ENCODE assay signal across 10 mouse cellular contexts in the genomic region with DNA sequence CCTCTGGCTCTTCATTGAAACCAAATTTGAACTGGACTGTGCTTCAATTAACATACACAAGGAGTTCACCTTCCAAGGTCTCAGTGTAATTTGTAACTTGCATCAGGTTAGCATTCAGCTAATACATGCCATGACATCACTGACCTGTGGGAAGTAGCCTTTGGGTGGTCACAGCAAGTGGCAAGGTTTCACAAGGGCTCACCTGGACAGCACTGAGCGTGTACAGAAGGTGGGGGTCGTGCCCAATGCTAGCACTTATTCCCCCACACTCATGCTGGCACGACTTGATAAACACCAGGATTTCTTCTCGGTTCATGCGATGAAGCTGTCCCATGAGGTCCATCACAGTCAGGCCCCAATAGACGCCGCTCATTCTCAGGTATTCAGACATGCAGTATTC. TPM values are rescaled to one million over a fixed set of nuclear protein-coding genes. Genes with fewer than 3 reads are reported as not detected.
A peak's percentile ranks its signal among the peaks of the same experiment; 100 is the strongest.
DNase-seq lines count a peak whose midpoint lies in the region; ATAC-seq and TF ChIP-seq lines count a peak whose summit lies in the region.
"Had no signal": no experiment of that assay in that cellular context is flagged by ENCODE, and none has a peak within 500 bp of the region (broad histone marks: within the 10 kb centered on the region; RNA-seq: fewer than 3 reads in every experiment).

No protein-coding gene starts in this region.

- no peak for TF ChIP-seq CTCF in liver, embryonic 14.5 days (IDR thresholded peaks at IDR 0.05; ENCODE audit: low read depth)

- no peaks in the 10 kb centered on the region for H3K9me3 ChIP-seq in erythroblast, embryonic 14.5 days (ENCODE audit: control insufficient read depth, low read length)
- no peaks in the 10 kb centered on the region for H3K9me3 ChIP-seq in forebrain, embryonic 13.5 days (replicated peaks)
- H3K9me3 ChIP-seq in liver, embryonic 14.5 days (ENCODE audit: control insufficient read depth, low read length), result no peaks in the 10 kb centered on the region

- H3K9ac ChIP-seq in forebrain, embryonic 13.5 days, result no peak overlapping the region
- H3K9ac ChIP-seq in liver, embryonic 14.5 days (replicated peaks), result peak overlapping the region; percentile 99

- 83% methylated on average over 7 of the region's 7 CpGs for WGBS in forebrain, embryonic 13.5 days
- 38% methylated on average over 7 of the region's 7 CpGs for WGBS in liver, embryonic 14.5 days (ENCODE audit: insufficient replicate concordance)

- peaks cover 65% of the 10 kb centered on the region for H3K36me3 ChIP-seq in erythroblast, embryonic 14.5 days (ENCODE audit: control insufficient read depth)
- H3K36me3 ChIP-seq in forebrain, embryonic 13.5 days (ENCODE audit: poor library complexity, severe bottlenecking), result peaks cover 60% of the 10 kb centered on the region
- peaks cover 60% of the 10 kb centered on the region for H3K36me3 ChIP-seq in liver, embryonic 14.5 days (replicated peaks; ENCODE audit: control insufficient read depth, insufficient read depth, low read depth)

- H3K4me1 ChIP-seq in erythroblast, embryonic 14.5 days (ENCODE audit: control insufficient read depth), result peaks cover 63% of the 10 kb centered on the region
- peaks cover 49% of the 10 kb centered on the region for H3K4me1 ChIP-seq in forebrain, embryonic 13.5 days
- H3K4me1 ChIP-seq in liver, embryonic 14.5 days (replicated peaks; ENCODE audit: control insufficient read depth in 2 of 2, insufficient read depth in 2 of 2, low read length in 1 of 2), result peaks cover 29 to 31% of the 10 kb centered on the region in 2 experiments

- H3K4me2 ChIP-seq in forebrain, embryonic 13.5 days, result peak overlapping the region; percentile 93
- peak overlapping the region; percentile 99 for H3K4me2 ChIP-seq in liver, embryonic 14.5 days (ENCODE audit: low read depth)

- intact Hi-C loops in left cerebral cortex, postnatal 14 days (cut with DNase I), result no loop called here

- TF ChIP-seq EP300 in liver, embryonic 14.5 days (IDR thresholded peaks at IDR 0.05; ENCODE audit: low read depth), result 0 out of 2 replicates have a peak, but pooled peaks have one; percentile 12

- no peak overlapping the region for H3K27ac ChIP-seq in forebrain, embryonic 13.5 days
- peak overlapping the region; percentile 95 for H3K27ac ChIP-seq in liver, embryonic 14.5 days

- H3K4me3 ChIP-seq in erythroblast, embryonic 14.5 days (replicated peaks), result peak overlapping the region; percentile 75
- no peak overlapping the region; the same call in 1 of the 2 replicates for H3K4me3 ChIP-seq in forebrain, embryonic 13.5 days
- peak overlapping the region; percentile 86 to 98 for H3K4me3 ChIP-seq in liver, embryonic 14.5 days (ENCODE audit: insufficient read depth in 1 of 2, low read depth in 2 of 2, low read length in 2 of 2)

- DNase-seq in 416B (ENCODE audit: low read depth), result peak; percentile 12
- no peak for DNase-seq in liver, embryonic 14.5 days (ENCODE audit: low read depth in 3 of 3, low spot score in 3 of 3)
- no peak for DNase-seq in layer of hippocampus, adult 11-12 months (ENCODE audit: low spot score)
- DNase-seq in cerebellum, postnatal 4 days (ENCODE audit: low spot score in 2 of 2), result no peak
- DNase-seq in left cerebral cortex, postnatal 14 days (ENCODE audit: low spot score in 2 of 2), result no peak
- DNase-seq: layer of hippocampus, adult 9-11 months; right cerebral cortex, postnatal 25 days had no signal

- no peaks in the 10 kb centered on the region; the same call in 1 of the 2 replicates for H3K27me3 ChIP-seq in erythroblast, embryonic 14.5 days (ENCODE audit: control insufficient read depth)
- no peaks in the 10 kb centered on the region for H3K27me3 ChIP-seq in forebrain, embryonic 13.5 days
- no peaks in the 10 kb centered on the region for H3K27me3 ChIP-seq in liver, embryonic 14.5 days (ENCODE audit: control insufficient read depth, insufficient read depth, low read length)

- ATAC-seq in erythroblast, adult 5-6 weeks (replicated peaks; ENCODE audit: low FRiP score, poor library complexity, severe bottlenecking), result no peak
- no peak for ATAC-seq in forebrain, embryonic 13.5 days
- ATAC-seq in liver, embryonic 14.5 days (ENCODE audit: insufficient read depth), result no peak

RNA-seq across cellular contexts. Expression of a gene that starts 2.3 kb away (rescaled TPM):
- polyA plus RNA-seq in erythroblast, embryonic 14.5 days (2012), result 0.82 and 1.2 TPM in 2 replicates
- 46.4 and 64.4 TPM in 2 replicates for total RNA-seq in erythroblast, adult 5-6 weeks (2015; ENCODE audit: low replicate concordance)
- total RNA-seq in erythroblast, adult 5-6 weeks (2017; ENCODE audit: low replicate concordance), result 52.9 and 60.9 TPM in 2 replicates
- polyA plus RNA-seq in forebrain, embryonic 13.5 days (2015; fragmentation: Nextera tagmentation; extraction: Ambion mirVana), result 47.0 and 48.6 TPM in 2 replicates
- polyA plus RNA-seq in liver, embryonic 14.5 days (2012; rRNA removed), result 80.9 and 85.5 TPM in 2 replicates
- polyA plus RNA-seq in liver, embryonic 14.5 days (2014; fragmentation: Nextera tagmentation; extraction: Ambion mirVana), result 45.5 and 52.4 TPM in 2 replicates
- 10 to 100 TPM; 65.3 to 66.7 TPM for total RNA-seq in left cerebral cortex, postnatal 14 days (2021)

RNA-seq across cellular contexts. Expression of a gene that starts 4.6 kb away (rescaled TPM):
- not detected in 2 replicates for polyA plus RNA-seq in erythroblast, embryonic 14.5 days (2012)
- 1.7 TPM in 1 of 2 replicates, not detected in the other for total RNA-seq in erythroblast, adult 5-6 weeks (2015; ENCODE audit: low replicate concordance)
- total RNA-seq in erythroblast, adult 5-6 weeks (2017; ENCODE audit: low replicate concordance), result 1.4 TPM in 1 of 2 replicates, not detected in the other
- polyA plus RNA-seq in forebrain, embryonic 13.5 days (2015; fragmentation: Nextera tagmentation; extraction: Ambion mirVana), result 0.13 and 0.14 TPM in 2 replicates
- polyA plus RNA-seq in liver, embryonic 14.5 days (2012; rRNA removed), result 0.02 and 0.04 TPM in 2 replicates
- 0.05 and 0.06 TPM in 2 replicates for polyA plus RNA-seq in liver, embryonic 14.5 days (2014; fragmentation: Nextera tagmentation; extraction: Ambion mirVana)
- total RNA-seq in left cerebral cortex, postnatal 14 days (2021), result under 1 TPM; 0.22 to 0.30 TPM

RNA-seq across cellular contexts. Expression of a gene that starts 33.9 kb away (rescaled TPM):
- 0.07 and 0.27 TPM in 2 replicates for polyA plus RNA-seq in erythroblast, embryonic 14.5 days (2012)
- total RNA-seq in erythroblast, adult 5-6 weeks (2015; ENCODE audit: low replicate concordance), result 25.6 and 25.9 TPM in 2 replicates
- total RNA-seq in erythroblast, adult 5-6 weeks (2017; ENCODE audit: low replicate concordance), result 25.6 TPM in 2 replicates
- 37.1 and 37.9 TPM in 2 replicates for polyA plus RNA-seq in forebrain, embryonic 13.5 days (2015; fragmentation: Nextera tagmentation; extraction: Ambion mirVana)
- polyA plus RNA-seq in liver, embryonic 14.5 days (2012; rRNA removed), result 38.8 and 42.1 TPM in 2 replicates
- polyA plus RNA-seq in liver, embryonic 14.5 days (2014; fragmentation: Nextera tagmentation; extraction: Ambion mirVana), result 57.0 and 60.3 TPM in 2 replicates
- 10 to 100 TPM; 33.9 to 34.2 TPM for total RNA-seq in left cerebral cortex, postnatal 14 days (2021)

Comparison
In these comparisons a context has a peak if more than half of its experiments do, and no peak if none do; other contexts are left out.
1. RNA of a gene that starts 2.3 kb away (polyA plus RNA-seq): 45.5 to 85.5 TPM in liver, embryonic 14.5 days and 47.0 to 48.6 TPM in forebrain, embryonic 13.5 days; 0.82 to 1.2 TPM in erythroblast, embryonic 14.5 days; every median in the first group is over 10 times any median in the second.
2. RNA of a gene that starts 33.9 kb away (polyA plus RNA-seq): 38.8 to 60.3 TPM in liver, embryonic 14.5 days and 37.1 to 37.9 TPM in forebrain, embryonic 13.5 days; 0.07 to 0.27 TPM in erythroblast, embryonic 14.5 days; every median in the first group is over 10 times any median in the second.